Mouse (Mus musculus) kidney, postnatal 0 days (tissue): ENCODE measurements around the gene Kirrel3. TPM values are rescaled to one million over a fixed set of nuclear protein-coding genes. Genes with fewer than 3 reads are reported as not detected.
A peak's percentile ranks its signal among the peaks of the same experiment; 100 is the strongest.

Experiments used
- ATAC-seq: fragments of 200-750 bp; cut with Nextera tagmentation; replicated peaks from 2 replicates; pipeline ENCODE4 v1.8.0; 2017; ENCODE audit warnings: low read depth, moderate number of reproducible peaks, moderate TSS enrichment, moderate library complexity; ENCODE audit not compliant: low FRiP score
- DNase-seq: peaks from one replicate; pipeline ENCODE4 v3.0.0-alpha.2; 2016; ENCODE audit warnings: low spot score
- H3K27ac ChIP-seq: fragments of 300-500 bp; sonication (generic); 2 replicates; pipeline ENCODE4 v1.5.1; 2014; ENCODE audit warnings: mild to moderate bottlenecking
- H3K27me3 ChIP-seq: fragments of 300-500 bp; sonication (generic); 2 replicates; pipeline ENCODE4 v1.6.1; 2014; ENCODE audit warnings: low read length, mixed read lengths; ENCODE audit not compliant: insufficient read depth
- H3K36me3 ChIP-seq: fragments of 300-500 bp; sonication (generic); 2 replicates; pipeline ENCODE4 v1.6.1; 2014; ENCODE audit warnings: low read length, mixed read lengths; ENCODE audit not compliant: insufficient read depth
- H3K4me1 ChIP-seq: fragments of 300-500 bp; sonication (generic); replicated peaks from 2 replicates; pipeline ENCODE4 v1.6.1; 2014; ENCODE audit warnings: antibody characterized with exemption, low read length, mixed read lengths; ENCODE audit not compliant: insufficient read depth
- H3K4me2 ChIP-seq: fragments of 300-500 bp; sonication (generic); 2 replicates; pipeline ENCODE4 v1.6.1; 2014; ENCODE audit warnings: mild to moderate bottlenecking, low read length, moderate library complexity, mixed read lengths
- H3K4me3 ChIP-seq: fragments of 300-500 bp; sonication (generic); replicated peaks from 2 replicates; pipeline ENCODE4 v1.5.1; 2014; ENCODE audit warnings: low read depth, low read length
- H3K9ac ChIP-seq: fragments of 300-500 bp; sonication (generic); 2 replicates; pipeline ENCODE4 v1.6.1; 2014; ENCODE audit warnings: low read depth, low read length
- H3K9me3 ChIP-seq: fragments of 300-500 bp; sonication (generic); replicated peaks from 2 replicates; pipeline ENCODE4 v1.6.1; 2016; ENCODE audit warnings: low read length, inconsistent platforms, mixed read lengths
- CTCF ChIP-seq: IDR thresholded peaks from 2 replicates; pipeline ENCODE4 v1.5.1; 2016; ENCODE audit warnings: antibody characterized with exemption, low read depth, mild to moderate bottlenecking, moderate library complexity
- WGBS: fragments of 180-500 bp; shearing (Covaris S2); extraction: QIAGEN DNeasy Blood & Tissue Kit; methylation state at CpG from one replicate; pipeline ENCODE4 v1.1.7; 2014; 5-methylcytosine and 5-hydroxymethylcytosine counted together
- polyA plus RNA-seq: library from polyadenylated mRNA; unstranded; fragments of >200 nt; fragmentation: Nextera tagmentation; extraction: Ambion mirVana; gene quantifications from 2 replicates; pipeline ENCODE4 v1.2.1, GENCODE M21; 2015

The Kirrel3 gene
- polyA plus RNA-seq, 1 experiment from 2014 or later: 0.82 TPM

GRCm38 (mm10) chr9:34713462-34713926, 227.8 kb downstream of the Kirrel3 start:
- H3K4me1 ChIP-seq: no peaks in the 10 kb centered on the region
- H3K4me2 ChIP-seq: no peak overlapping the region
- H3K27ac ChIP-seq: no peak overlapping the region
- no peaks in the 10 kb centered on the region for H3K27me3 ChIP-seq
- no peak overlapping the region for H3K4me3 ChIP-seq
- ATAC-seq (no peak), DNase-seq (no peak)
- TF ChIP-seq CTCF: no peak
- WGBS: 88% methylated on average over 4 of the region's 4 CpGs
- no peaks in the 10 kb centered on the region for H3K9me3 ChIP-seq
- no peaks in the 10 kb centered on the region for H3K36me3 ChIP-seq
- H3K9ac ChIP-seq: no peak overlapping the region

- H3K9me3 ChIP-seq: no peaks in the 10 kb centered on the region
- no peaks in the 10 kb centered on the region for H3K36me3 ChIP-seq
- H3K4me2 ChIP-seq: no peak overlapping the region
- no peak overlapping the region for H3K27ac ChIP-seq
- DNase-seq: no peak
- H3K9ac ChIP-seq: no peak overlapping the region
- WGBS: 64% methylated on average over 3 of the region's 3 CpGs
- H3K27me3 ChIP-seq: no peaks in the 10 kb centered on the region
- H3K4me3 ChIP-seq: no peak overlapping the region
- H3K4me1 ChIP-seq: no peaks in the 10 kb centered on the region
- ATAC-seq: no peak
- no peak for TF ChIP-seq CTCF
Observed at GRCm38 (mm10) chr9:34714996-34715619, 229.4 kb downstream of the Kirrel3 start.

- no peak overlapping the region for H3K4me3 ChIP-seq
- H3K36me3 ChIP-seq: no peaks in the 10 kb centered on the region
- DNase-seq: no peak
- no peak for TF ChIP-seq CTCF
- H3K27me3 ChIP-seq: no peaks in the 10 kb centered on the region
- no peaks in the 10 kb centered on the region for H3K9me3 ChIP-seq
- 70% methylated on average over 2 of the region's 2 CpGs for WGBS
- H3K27ac ChIP-seq: no peak overlapping the region
- no peak overlapping the region for H3K9ac ChIP-seq
- H3K4me2 ChIP-seq: no peak overlapping the region
- H3K4me1 ChIP-seq: no peaks in the 10 kb centered on the region
- ATAC-seq: no peak
Observed at GRCm38 (mm10) chr9:34716476-34716875, 230.8 kb downstream of the Kirrel3 start.

GRCm38 (mm10) chr9:34721478-34722197, 235.9 kb downstream of the Kirrel3 start:
- 22% methylated on average over 6 of the region's 6 CpGs for WGBS
- H3K27me3 ChIP-seq: no peaks in the 10 kb centered on the region
- H3K36me3 ChIP-seq: no peaks in the 10 kb centered on the region
- H3K9me3 ChIP-seq: no peaks in the 10 kb centered on the region
- H3K4me2 ChIP-seq: no peak overlapping the region
- no peak overlapping the region for H3K27ac ChIP-seq
- TF ChIP-seq CTCF: no peak
- H3K9ac ChIP-seq: no peak overlapping the region
- DNase-seq (peak; percentile 48), ATAC-seq (no peak; the same call in 1 of the 2 replicates)
- H3K4me3 ChIP-seq: no peak overlapping the region
- 0 out of 2 replicates have a peak, but pooled peaks cover 8% of the 10 kb centered on the region for H3K4me1 ChIP-seq

- TF ChIP-seq CTCF: no peak
Observed at GRCm38 (mm10) chr9:34722198-34722550, 236.5 kb downstream of the Kirrel3 start.

GRCm38 (mm10) chr9:34732507-34732906, 246.8 kb downstream of the Kirrel3 start:
- Histone ChIP-seq H3K36me3 (no peaks in the 10 kb centered on the region), H3K9me3 (no peaks in the 10 kb centered on the region), H3K27ac (no peak overlapping the region), H3K27me3 (no peaks in the 10 kb centered on the region), H3K4me1 (no peaks in the 10 kb centered on the region), H3K4me2 (no peak overlapping the region), H3K4me3 (no peak overlapping the region), H3K9ac (no peak overlapping the region)
- TF ChIP-seq CTCF: no peak
- DNase-seq (no peak), ATAC-seq (no peak)
- 35% methylated on average over 6 of the region's 6 CpGs for WGBS

More at GRCm38 (mm10) chr9:34722198-34722550, 236.5 kb downstream of the Kirrel3 start:
- Histone ChIP-seq H3K27me3 (no peaks in the 10 kb centered on the region), H3K36me3 (no peaks in the 10 kb centered on the region), H3K4me2 (no peak overlapping the region), H3K9ac (no peak overlapping the region), H3K4me1 (0 out of 2 replicates have a peak, but pooled peaks cover 8% of the 10 kb centered on the region), H3K27ac (no peak overlapping the region), H3K4me3 (no peak overlapping the region), H3K9me3 (no peaks in the 10 kb centered on the region)
- DNase-seq (peak; percentile 49), ATAC-seq (no peak; the same call in 1 of the 2 replicates)
- 9% methylated on average over 5 of the region's 5 CpGs for WGBS
